Mouse (Mus musculus) bone marrow macrophage, adult 2 months (primary cell): ENCODE results near the gene Rap1gds1.

Experiments
- CTCF ChIP-seq: IDR thresholded peaks from 2 replicates; pipeline ENCODE4 v1.5.1; 2012; ENCODE audit warnings: low read depth, mild to moderate bottlenecking, low read length, moderate library complexity
- POLR2A ChIP-seq: IDR thresholded peaks from 2 replicates; pipeline ENCODE4 v1.6.1; 2012; ENCODE audit warnings: mild to moderate bottlenecking, low read depth, low read length, borderline replicate concordance

DNA sequence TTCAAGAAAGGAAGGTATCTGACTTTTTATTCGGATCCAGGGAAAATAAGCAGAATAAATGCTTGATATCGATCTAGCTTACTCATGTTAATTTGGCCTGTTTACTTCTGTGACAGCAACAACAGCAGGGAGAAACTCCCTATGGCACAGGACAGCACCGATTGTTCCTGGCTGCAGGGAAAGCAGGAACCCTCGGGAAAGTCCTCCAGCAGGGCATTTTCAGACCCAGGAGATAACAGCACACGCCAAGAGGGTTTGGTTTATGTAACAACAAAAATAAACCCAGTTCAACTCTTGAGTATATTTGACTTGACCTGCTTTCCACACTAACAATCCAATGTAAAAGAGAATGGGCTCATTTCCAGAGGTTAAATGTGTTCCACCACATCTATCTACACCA lies 81.5 kb downstream of the Rap1gds1 start:
- no peak for TF ChIP-seq CTCF
- TF ChIP-seq POLR2A, result no peak
